Mouse (Mus musculus): Measurements from ENCODE around the gene Ahcyl1. TPM values are rescaled to one million over a fixed set of nuclear protein-coding genes. Genes with fewer than 3 reads are reported as not detected.

Gene Ahcyl1
- polyA plus RNA-seq, 1 experiment from 2014 or later, result 117 TPM

DNA sequence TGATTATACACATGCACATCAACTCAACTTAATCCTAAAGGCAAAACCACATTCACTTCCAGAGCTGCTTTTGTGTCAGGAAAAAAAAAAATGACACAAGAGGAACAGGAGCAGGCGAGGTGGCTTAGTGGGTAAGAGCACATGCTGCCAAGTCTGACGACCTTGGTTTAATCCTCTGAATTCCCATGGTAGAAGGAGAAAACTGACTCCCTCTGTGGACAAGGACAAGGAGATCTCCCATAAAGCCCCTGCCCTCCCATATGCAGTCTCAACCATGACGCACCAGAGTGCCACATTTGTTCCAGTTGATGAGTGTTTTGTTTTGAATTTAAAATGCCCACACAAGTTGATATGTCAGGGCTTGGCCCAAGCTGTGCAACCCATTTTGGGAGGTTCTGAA is 12.8 kb upstream of the Ahcyl1 start:
- no peaks in the 10 kb centered on the region for H3K4me1 ChIP-seq (ENCODE audit: control insufficient read depth, insufficient read depth, low read depth, low read length)
- 43% methylated on average over 3 of the region's 3 CpGs for WGBS
- H3K27me3 ChIP-seq (replicated peaks; ENCODE audit: control insufficient read depth, insufficient read depth, low read length), result no peaks in the 10 kb centered on the region
- H3K4me3 ChIP-seq (ENCODE audit: low read length), result no peak overlapping the region
- H3K4me2 ChIP-seq (ENCODE audit: low read length), result no peak overlapping the region
- no peak for ATAC-seq
- no peaks in the 10 kb centered on the region for H3K36me3 ChIP-seq (ENCODE audit: control insufficient read depth, insufficient read depth, low read length)
- H3K9ac ChIP-seq (ENCODE audit: low read depth, low read length), result no peak overlapping the region
- H3K27ac ChIP-seq (ENCODE audit: low read depth, low read length), result no peak overlapping the region
- H3K9me3 ChIP-seq (ENCODE audit: control insufficient read depth, low read length), result no peaks in the 10 kb centered on the region

DNA sequence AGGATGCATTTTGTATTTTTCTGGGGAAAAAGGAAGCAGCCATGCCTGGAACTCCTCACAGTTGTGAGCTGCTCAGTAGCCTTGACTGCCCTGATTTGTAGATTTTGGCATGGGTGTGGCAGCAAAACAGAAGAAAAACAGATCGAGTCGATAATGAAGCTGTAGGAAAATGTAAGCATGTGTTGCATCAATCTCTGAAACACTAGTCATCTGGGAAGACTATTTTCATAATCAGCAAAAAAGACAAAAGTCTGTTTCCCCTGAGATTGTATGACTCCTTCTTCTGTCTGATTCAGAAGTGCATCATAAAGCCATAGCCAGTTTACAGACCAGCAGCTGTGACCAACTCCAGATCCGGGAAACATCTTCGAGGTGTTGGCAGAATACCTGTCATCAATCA is 10.9 kb upstream of the Ahcyl1 start:
- no peaks in the 10 kb centered on the region for H3K9me3 ChIP-seq (ENCODE audit: control insufficient read depth, low read length)
- H3K9ac ChIP-seq (ENCODE audit: low read depth, low read length), result no peak overlapping the region
- H3K36me3 ChIP-seq (ENCODE audit: control insufficient read depth, insufficient read depth, low read length), result no peaks in the 10 kb centered on the region
- ATAC-seq, result no peak
- no peaks in the 10 kb centered on the region for H3K4me1 ChIP-seq (ENCODE audit: control insufficient read depth, insufficient read depth, low read depth, low read length)
- 79% methylated on average over 4 of the region's 4 CpGs for WGBS
- no peaks in the 10 kb centered on the region; the same call in 1 of the 2 replicates for H3K27me3 ChIP-seq (replicated peaks; ENCODE audit: control insufficient read depth, insufficient read depth, low read length)
- no peak overlapping the region for H3K27ac ChIP-seq (ENCODE audit: low read depth, low read length)
- no peak overlapping the region for H3K4me3 ChIP-seq (ENCODE audit: low read length)
- no peak overlapping the region for H3K4me2 ChIP-seq (ENCODE audit: low read length)

DNA sequence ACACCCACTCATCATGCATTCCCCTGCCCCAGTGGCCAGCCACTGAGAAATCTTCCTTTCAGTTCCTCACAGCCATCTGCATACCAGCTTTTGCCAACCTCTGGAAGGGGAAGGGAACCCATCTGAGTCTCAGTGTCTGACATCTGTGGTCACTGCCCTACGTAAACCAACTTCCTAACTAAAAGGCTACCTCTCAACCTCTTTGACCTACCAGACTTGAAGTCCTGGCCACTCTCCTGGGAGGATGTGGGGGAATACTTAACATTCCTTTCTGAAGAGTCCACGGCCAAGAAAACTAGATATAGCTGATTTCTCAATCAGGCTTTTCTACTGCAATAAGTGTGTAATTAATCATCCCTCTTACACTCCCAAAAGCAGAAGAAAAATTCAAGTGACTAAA is 9.8 kb upstream of the Ahcyl1 start:
- Histone ChIP-seq H3K36me3 (ENCODE audit: control insufficient read depth, insufficient read depth, low read length) (no peaks in the 10 kb centered on the region), H3K9me3 (ENCODE audit: control insufficient read depth, low read length) (no peaks in the 10 kb centered on the region), H3K27ac (ENCODE audit: low read depth, low read length) (no peak overlapping the region), H3K4me2 (ENCODE audit: low read length) (no peak overlapping the region), H3K9ac (ENCODE audit: low read depth, low read length) (no peak overlapping the region), H3K4me3 (ENCODE audit: low read length) (no peak overlapping the region), H3K4me1 (ENCODE audit: control insufficient read depth, insufficient read depth, low read depth, low read length) (no peaks in the 10 kb centered on the region), H3K27me3 (replicated peaks; ENCODE audit: control insufficient read depth, insufficient read depth, low read length) (no peaks in the 10 kb centered on the region; the same call in 1 of the 2 replicates)
- ATAC-seq, result no peak
- WGBS, result 66% methylated on average over 2 of the region's 2 CpGs

DNA sequence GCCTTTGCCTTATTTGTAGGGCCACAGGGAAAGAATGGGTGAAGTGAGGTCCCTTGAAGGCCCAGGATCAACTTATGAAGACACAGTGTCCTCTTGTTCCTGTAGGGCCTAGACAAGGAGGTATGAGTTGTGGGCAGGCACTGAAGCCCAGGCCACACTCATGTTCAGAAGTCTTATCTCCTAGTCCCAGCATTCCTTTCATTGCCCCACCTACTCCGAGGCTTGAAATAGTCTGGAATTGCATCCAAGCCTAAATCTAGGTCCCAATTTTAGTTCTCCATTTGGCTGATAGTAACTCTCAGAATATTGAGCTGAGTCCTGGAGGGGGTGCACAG is 8.0 kb upstream of the Ahcyl1 start:
- ATAC-seq, result no peak
- H3K4me2 ChIP-seq (ENCODE audit: low read length), result no peak overlapping the region
- no peak overlapping the region for H3K27ac ChIP-seq (ENCODE audit: low read depth, low read length)
- no peaks in the 10 kb centered on the region; the same call in 1 of the 2 replicates for H3K27me3 ChIP-seq (replicated peaks; ENCODE audit: control insufficient read depth, insufficient read depth, low read length)
- H3K4me3 ChIP-seq (ENCODE audit: low read length), result no peak overlapping the region
- 90% methylated on average over 1 of the region's 1 CpGs for WGBS
- no peaks in the 10 kb centered on the region for H3K36me3 ChIP-seq (ENCODE audit: control insufficient read depth, insufficient read depth, low read length)
- no peaks in the 10 kb centered on the region for H3K4me1 ChIP-seq (ENCODE audit: control insufficient read depth, insufficient read depth, low read depth, low read length)
- no peaks in the 10 kb centered on the region for H3K9me3 ChIP-seq (ENCODE audit: control insufficient read depth, low read length)
- H3K9ac ChIP-seq (ENCODE audit: low read depth, low read length), result no peak overlapping the region

DNA sequence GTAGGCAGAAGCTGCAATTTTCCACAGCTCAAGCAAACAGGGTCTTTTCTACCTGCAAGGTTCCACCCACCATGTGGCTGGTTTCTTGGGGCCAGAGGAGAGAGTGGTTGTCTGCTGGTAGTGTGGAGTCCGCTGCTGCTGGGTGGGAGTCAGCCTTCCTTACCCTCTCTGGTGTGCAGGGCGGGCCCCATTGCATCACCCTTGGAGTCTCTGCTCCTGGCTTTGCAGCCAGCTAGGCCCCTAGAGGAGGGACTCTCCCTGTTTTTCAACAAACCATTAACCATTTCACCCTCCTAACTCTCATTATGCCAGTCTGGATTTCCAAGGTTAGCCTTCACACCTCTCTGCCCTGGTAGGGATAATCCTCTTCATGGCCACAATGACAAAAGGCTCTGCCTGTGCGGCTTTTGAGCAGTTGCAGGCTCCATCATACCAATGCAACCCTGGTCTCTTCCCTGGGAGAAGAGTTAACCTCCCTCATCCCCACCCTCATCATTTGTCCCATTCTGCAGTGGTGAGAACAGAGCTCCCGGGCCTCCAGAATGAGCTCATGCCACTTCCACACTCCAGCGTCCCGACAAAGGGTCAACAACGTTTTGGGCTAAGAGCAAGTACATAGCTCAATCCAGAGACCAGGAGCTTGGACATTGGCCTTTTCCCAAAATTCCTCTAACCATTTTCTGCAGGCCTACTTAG is 7.5 kb upstream of the Ahcyl1 start:
- H3K27me3 ChIP-seq (replicated peaks; ENCODE audit: control insufficient read depth, insufficient read depth, low read length), result no peaks in the 10 kb centered on the region; the same call in 1 of the 2 replicates
- ATAC-seq, result no peak
- WGBS, result 88% methylated on average over 7 of the region's 7 CpGs
- H3K4me2 ChIP-seq (ENCODE audit: low read length), result no peak overlapping the region
- H3K9ac ChIP-seq (ENCODE audit: low read depth, low read length), result no peak overlapping the region
- no peaks in the 10 kb centered on the region for H3K36me3 ChIP-seq (ENCODE audit: control insufficient read depth, insufficient read depth, low read length)
- H3K27ac ChIP-seq (ENCODE audit: low read depth, low read length), result no peak overlapping the region
- no peak overlapping the region for H3K4me3 ChIP-seq (ENCODE audit: low read length)
- no peaks in the 10 kb centered on the region for H3K4me1 ChIP-seq (ENCODE audit: control insufficient read depth, insufficient read depth, low read depth, low read length)
- H3K9me3 ChIP-seq (ENCODE audit: control insufficient read depth, low read length), result no peaks in the 10 kb centered on the region

DNA sequence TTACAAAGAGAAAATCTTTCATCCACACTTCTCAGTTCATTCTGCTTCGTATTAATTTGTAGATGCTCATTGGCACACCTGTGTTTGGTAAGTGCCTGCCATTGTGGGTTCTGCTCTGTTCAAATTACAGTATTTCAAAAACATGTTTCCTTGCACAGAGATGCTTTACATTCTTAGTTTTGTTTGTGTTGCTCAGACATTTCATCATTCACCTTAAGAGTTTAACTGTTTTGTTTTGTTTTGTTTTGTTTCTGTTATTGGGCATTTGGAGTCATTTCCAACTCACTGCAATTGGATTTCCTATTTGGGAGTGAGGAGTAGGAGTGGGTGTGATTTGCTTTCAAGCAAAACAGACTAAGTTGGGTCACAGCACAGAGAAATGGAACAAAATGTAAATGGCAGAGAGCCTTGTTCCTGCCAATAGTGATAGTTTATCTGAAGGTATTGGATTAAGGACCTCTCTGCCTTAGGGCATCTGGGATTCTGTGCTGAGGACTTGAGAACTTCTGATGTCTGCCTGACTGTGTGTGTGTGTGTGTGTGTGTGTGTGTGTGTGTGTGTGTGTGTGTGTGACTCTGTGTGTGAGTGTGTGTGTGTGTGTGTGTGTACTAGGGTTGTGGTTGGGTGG is 5.5 kb upstream of the Ahcyl1 start:
- Histone ChIP-seq H3K36me3 (ENCODE audit: control insufficient read depth, insufficient read depth, low read length) (no peaks in the 10 kb centered on the region), H3K9ac (ENCODE audit: low read depth, low read length) (no peak overlapping the region), H3K9me3 (ENCODE audit: control insufficient read depth, low read length) (no peaks in the 10 kb centered on the region), H3K4me1 (ENCODE audit: control insufficient read depth, insufficient read depth, low read depth, low read length) (peaks cover under 1% of the 10 kb centered on the region), H3K4me2 (ENCODE audit: low read length) (no peak overlapping the region), H3K4me3 (ENCODE audit: low read length) (no peak overlapping the region), H3K27ac (ENCODE audit: low read depth, low read length) (no peak overlapping the region), H3K27me3 (replicated peaks; ENCODE audit: control insufficient read depth, insufficient read depth, low read length) (no peaks in the 10 kb centered on the region; the same call in 1 of the 2 replicates)
- no peak for ATAC-seq
- 88% methylated on average over 1 of the region's 1 CpGs for WGBS

DNA sequence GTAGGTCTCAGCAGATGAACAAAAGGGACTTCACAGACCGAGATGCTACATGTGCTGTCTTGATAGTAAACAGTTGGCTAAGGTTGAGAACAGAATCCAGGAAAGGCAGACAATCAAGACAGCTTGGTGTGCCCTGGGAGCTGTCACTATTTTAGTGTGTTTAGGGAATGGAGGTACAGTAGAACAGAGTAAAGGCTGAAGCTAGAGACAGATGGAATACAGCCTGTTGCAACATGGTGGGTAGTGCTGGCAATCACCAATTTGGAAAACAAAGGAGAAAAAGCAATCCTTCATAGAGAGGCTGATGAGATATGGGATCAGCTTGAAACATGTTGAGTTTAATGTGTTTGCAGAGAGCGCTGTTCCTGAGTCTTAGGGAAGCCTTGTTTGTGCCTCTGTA is 4.3 kb upstream of the Ahcyl1 start:
- Histone ChIP-seq H3K4me3 (ENCODE audit: low read length) (no peak overlapping the region), H3K9me3 (ENCODE audit: control insufficient read depth, low read length) (no peaks in the 10 kb centered on the region), H3K4me2 (ENCODE audit: low read length) (no peak overlapping the region), H3K27ac (ENCODE audit: low read depth, low read length) (no peak overlapping the region), H3K9ac (ENCODE audit: low read depth, low read length) (no peak overlapping the region), H3K4me1 (ENCODE audit: control insufficient read depth, insufficient read depth, low read depth, low read length) (peaks cover 4% of the 10 kb centered on the region), H3K27me3 (replicated peaks; ENCODE audit: control insufficient read depth, insufficient read depth, low read length) (no peaks in the 10 kb centered on the region; the same call in 1 of the 2 replicates), H3K36me3 (ENCODE audit: control insufficient read depth, insufficient read depth, low read length) (no peaks in the 10 kb centered on the region)
- ATAC-seq, result no peak
- WGBS, result 83% methylated on average over 2 of the region's 2 CpGs

DNA sequence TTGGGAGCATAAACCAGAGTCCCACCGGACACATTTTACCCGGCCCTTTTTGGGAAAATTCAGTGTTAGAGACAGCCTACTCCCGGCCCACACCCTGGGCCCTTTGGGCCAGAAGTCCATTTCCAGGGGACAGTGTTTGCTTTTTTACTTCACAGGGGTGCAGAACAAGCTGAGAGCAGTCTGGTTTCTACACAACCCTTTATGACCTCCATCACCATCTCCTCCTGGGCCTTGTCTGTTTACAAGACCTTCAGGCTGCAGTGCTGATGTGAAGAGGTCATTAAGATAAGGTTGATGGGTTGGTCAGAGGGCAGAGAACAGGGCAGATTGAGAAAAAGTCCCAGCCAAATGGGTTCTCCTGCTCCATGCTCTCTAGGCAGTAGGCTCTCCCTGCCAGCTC is 550 bp upstream of the Ahcyl1 start:
- H3K4me3 ChIP-seq (ENCODE audit: low read length), result peak overlapping the region; percentile 79
- peaks cover 25% of the 10 kb centered on the region for H3K4me1 ChIP-seq (ENCODE audit: control insufficient read depth, insufficient read depth, low read depth, low read length)
- ATAC-seq, result no peak
- H3K9ac ChIP-seq (ENCODE audit: low read depth, low read length), result peak overlapping the region; percentile 44; the same call in 1 of the 2 replicates
- no peaks in the 10 kb centered on the region; the same call in 1 of the 2 replicates for H3K27me3 ChIP-seq (replicated peaks; ENCODE audit: control insufficient read depth, insufficient read depth, low read length)
- no peaks in the 10 kb centered on the region for H3K9me3 ChIP-seq (ENCODE audit: control insufficient read depth, low read length)
- peak overlapping the region; percentile 47 for H3K4me2 ChIP-seq (ENCODE audit: low read length)
- H3K36me3 ChIP-seq (ENCODE audit: control insufficient read depth, insufficient read depth, low read length), result no peaks in the 10 kb centered on the region
- WGBS, result 42% methylated on average over 3 of the region's 3 CpGs
- no peak overlapping the region for H3K27ac ChIP-seq (ENCODE audit: low read depth, low read length)

DNA sequence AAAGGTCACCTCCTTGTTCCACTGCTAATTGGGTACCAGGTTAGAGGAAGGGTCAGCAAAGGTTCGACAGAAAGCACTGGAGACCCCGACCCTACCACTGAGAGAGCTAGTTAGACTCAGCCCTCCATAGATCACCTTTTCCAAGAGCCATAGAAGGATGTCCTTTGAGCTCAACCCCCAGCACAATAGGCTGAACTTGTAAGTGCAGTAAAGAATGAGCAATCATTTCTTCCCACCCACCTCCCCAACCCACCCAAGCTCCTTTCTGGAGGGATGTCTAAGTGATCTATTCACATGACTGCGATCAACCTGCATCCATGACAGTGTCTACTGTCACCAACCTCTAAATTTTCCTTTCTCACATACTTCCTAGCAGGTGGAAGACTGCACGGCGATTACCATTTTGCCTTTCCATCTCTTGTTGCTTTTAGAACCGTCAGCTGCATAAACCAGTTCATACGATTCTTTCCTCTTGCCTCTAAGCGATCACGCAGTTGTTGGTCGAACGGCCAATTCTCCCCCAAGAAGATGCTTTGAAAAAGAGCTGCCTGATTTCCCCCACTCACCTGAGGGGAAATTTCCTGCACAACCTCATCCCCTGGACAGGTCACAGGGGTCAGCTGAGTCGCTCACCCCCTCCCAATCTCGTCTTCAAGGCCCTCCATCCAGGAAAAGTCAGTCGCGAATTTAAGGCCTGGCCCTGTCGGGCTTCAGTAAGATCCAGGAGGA is 977 bp downstream of the Ahcyl1 start:
- no peak for ATAC-seq
- WGBS, result 3% methylated on average over 16 of the region's 16 CpGs
- peak overlapping the region; percentile 95 for H3K27ac ChIP-seq (ENCODE audit: low read depth, low read length)
- H3K36me3 ChIP-seq (ENCODE audit: control insufficient read depth, insufficient read depth, low read length), result no peaks in the 10 kb centered on the region
- H3K4me3 ChIP-seq (ENCODE audit: low read length), result peak overlapping the region; percentile 79
- H3K27me3 ChIP-seq (replicated peaks; ENCODE audit: control insufficient read depth, insufficient read depth, low read length), result no peaks in the 10 kb centered on the region
- H3K9ac ChIP-seq (ENCODE audit: low read depth, low read length), result peak overlapping the region; percentile 92
- no peaks in the 10 kb centered on the region for H3K9me3 ChIP-seq (ENCODE audit: control insufficient read depth, low read length)
- H3K4me2 ChIP-seq (ENCODE audit: low read length), result peak overlapping the region; percentile 87
- H3K4me1 ChIP-seq (ENCODE audit: control insufficient read depth, insufficient read depth, low read depth, low read length), result peaks cover 39% of the 10 kb centered on the region

Measured in hindbrain, embryonic 16.5 days (tissue).